Mouse (Mus musculus): ENCODE results near the gene Gja10. TPM values are rescaled to one million over a fixed set of nuclear protein-coding genes. Genes with fewer than 3 reads are reported as not detected.

Gene Gja10
- polyA plus RNA-seq (2017; shearing (Covaris generic)): not detected

DNA sequence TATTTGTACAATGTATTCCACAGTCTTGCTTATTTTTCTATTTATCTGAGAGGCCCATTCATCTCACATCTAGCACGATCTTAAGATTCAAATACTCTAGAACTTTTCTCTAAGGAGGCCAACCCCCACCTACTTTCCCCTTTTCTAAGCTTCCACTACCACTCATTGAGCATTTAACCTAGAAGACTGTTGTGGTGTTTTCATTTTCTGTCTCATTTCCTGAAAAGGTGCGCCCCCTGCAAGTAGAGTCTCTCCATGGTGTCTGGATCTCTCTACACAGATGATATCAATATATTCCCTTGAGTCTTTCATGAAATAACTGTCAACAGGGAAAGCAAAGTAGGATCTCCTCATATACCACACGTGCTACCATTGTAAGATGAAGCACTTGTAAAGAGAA, at the start of gene Gja10:
Gene Gja10, minus strand, starts transcription at position 101 of the 400 bp plus-strand sequence.

DNA sequence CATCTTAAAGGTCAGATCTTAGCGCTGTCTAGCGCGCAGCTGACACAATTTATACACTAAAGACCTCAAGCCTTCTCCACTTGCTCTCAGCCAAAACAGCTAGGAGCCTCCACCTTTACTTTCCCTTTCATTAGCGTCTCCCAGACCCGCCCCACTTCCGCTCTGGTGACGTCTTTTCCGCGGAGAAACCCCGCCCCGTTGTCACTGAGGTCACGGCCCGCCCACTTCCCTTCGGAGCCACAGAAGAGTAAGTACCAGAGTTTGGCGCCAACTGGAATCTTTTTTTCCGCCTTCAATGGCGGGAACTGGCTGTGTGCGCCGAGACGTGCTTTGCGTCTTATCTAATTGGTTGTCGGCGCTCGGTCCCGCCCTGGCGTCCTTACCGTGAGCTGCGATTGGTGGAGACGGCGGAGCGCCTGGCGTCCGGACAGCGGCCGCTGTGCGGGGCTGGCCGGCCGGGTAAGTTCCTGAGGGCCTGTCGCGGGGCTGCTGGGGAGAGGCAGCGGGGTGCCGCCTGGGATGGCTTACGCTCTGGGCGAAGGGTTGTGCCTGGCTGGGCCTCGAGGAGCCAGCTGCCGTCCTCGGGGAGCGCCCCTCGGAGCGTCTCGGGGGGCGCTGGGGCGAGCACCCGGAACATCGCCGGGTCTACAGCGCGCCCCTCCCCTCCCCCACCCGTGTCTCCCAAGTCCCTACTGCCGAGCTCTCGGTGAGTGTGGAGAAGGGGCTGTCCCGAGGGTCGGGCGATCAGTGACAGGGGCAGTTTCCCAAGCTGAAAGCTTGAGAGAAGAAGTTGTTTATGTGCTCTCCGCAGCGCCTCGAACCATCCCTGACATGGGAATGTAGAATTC, 12.7 kb upstream of the Gja10 start, which contains the start of gene Casp8ap2:
Gene Casp8ap2, plus strand, starts transcription at position 418 of the 848 bp plus-strand sequence.

Other genes starting within 250 kb of the Gja10 start
- 45.8 TPM for gene Casp8ap2, start 12.7 kb upstream of the Gja10 start, polyA plus RNA-seq (2017; shearing (Covaris generic))
- 39.7 TPM for gene Mdn1, start 54.4 kb upstream of the Gja10 start, polyA plus RNA-seq (2017; shearing (Covaris generic))
- 77.9 TPM for gene Lyrm2, start 197.5 kb upstream of the Gja10 start, polyA plus RNA-seq (2017; shearing (Covaris generic))